Mouse (Mus musculus): ENCODE results near the gene Nod2. TPM values are rescaled to one million over a fixed set of nuclear protein-coding genes. Genes with fewer than 3 reads are reported as not detected.
"Not testable (repeated sequence)": the region's sequence is repeated elsewhere in the genome, so short reads cannot be mapped to it uniquely, and the experiment has no call there.

The Nod2 gene
- total RNA-seq, 4 experiments from 2014 or later, result 0.62 to 1.0 (median 0.84) TPM

DNA sequence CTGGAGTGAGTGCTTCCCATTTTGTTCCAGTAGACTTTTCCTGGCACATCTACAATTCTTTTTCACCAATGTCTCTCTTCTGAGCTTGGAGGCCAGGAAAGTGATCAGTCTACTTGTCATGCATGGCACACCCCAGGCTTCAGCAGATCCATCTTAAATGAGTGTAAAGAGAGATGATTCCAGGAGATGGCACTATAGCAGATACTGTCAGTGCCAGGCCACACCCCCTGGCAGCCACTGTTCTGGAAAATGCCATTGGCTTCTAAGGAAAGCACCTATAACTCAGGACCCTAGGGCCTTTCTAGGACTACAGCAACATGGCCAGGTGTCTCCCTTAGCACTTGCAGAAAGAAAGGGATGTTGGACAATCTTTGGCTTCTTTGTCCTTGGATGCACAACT, 16.0 kb upstream of the Nod2 start:
- no peak for DNase-seq (ENCODE audit: low spot score in 2 of 2)

- DNase-seq (ENCODE audit: low spot score in 2 of 2), result no peak
Observed at GRCm38 (mm10) chr8:88633343-88633765, 13.8 kb upstream of the Nod2 start.

GRCm38 (mm10) chr8:88635474-88636397, 11.4 kb upstream of the Nod2 start, which contains the start of gene Snx20:
TSS of gene Snx20 (minus strand) at chr8:88636128.
- no peak for DNase-seq (ENCODE audit: low spot score in 2 of 2)

DNA sequence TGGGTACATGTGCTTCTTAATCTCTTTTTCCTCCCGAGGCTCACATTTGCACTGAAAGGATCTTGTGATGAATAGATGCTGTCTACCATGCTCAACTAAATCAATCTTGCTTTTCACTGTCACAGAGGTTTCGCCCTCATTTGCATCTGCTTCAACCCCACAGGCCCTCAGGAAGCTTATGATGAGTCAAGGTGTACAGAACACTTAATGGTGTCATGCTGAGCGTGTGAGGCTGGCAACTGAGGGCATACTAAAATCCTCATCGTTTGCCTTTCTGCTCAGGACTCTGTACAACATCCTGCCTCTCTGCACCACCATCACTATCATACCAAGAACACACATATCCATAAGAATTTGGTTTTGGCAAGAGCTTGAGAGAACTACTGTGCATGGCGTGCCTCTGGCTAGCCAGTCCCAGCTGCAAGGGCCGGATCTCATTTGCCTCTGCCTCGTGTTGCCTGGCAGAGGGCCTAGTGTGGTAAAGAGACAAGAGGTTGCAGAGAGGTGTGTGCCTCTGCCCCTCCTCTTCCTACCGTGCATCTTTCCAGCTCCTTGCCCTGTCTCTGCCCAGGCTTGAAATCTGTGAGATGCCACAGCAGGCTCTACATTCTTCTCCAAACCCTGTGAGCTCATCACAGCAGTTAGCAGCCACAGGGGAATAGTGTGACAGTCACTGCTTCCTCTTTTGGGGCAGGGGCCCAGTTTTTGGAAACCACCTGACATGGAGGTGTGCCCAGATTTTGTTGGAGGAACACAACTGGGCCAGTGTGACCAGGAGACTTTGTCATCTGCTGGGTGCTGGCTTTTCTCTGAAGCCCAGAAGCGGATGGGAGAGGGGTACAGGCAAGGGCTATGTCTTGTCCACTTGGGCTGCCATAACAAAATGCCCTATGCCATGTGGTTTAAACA, 9.8 kb upstream of the Nod2 start:
- no peak for DNase-seq (ENCODE audit: low spot score in 2 of 2)

- no peak for DNase-seq (ENCODE audit: low spot score in 2 of 2)
Observed at GRCm38 (mm10) chr8:88638908-88639307, 8.2 kb upstream of the Nod2 start.

- no peak for DNase-seq (ENCODE audit: low spot score in 2 of 2)
Observed at GRCm38 (mm10) chr8:88642734-88643564, 4.2 kb upstream of the Nod2 start.

DNA sequence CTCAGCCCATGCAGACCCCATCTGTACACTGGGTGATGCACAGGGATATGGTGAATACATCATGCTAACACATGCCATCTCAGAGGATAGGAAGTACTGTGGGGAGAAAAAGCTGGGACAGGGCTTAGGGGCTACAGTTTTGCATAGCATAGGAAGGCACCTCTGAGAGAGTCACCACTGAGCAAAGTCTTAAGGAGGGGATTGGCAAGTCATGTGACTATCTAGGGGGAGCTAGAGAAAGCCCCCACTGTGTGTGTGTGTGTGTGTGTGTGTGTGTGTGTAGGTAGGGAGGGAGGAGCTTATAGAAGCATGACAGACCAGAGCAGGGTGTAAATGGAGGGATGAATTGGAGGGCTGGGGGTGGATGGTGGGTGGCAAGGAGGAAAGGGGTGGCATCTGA, 1.2 kb downstream of the Nod2 start:
- DNase-seq (ENCODE audit: low spot score in 2 of 2), result no peak

DNA sequence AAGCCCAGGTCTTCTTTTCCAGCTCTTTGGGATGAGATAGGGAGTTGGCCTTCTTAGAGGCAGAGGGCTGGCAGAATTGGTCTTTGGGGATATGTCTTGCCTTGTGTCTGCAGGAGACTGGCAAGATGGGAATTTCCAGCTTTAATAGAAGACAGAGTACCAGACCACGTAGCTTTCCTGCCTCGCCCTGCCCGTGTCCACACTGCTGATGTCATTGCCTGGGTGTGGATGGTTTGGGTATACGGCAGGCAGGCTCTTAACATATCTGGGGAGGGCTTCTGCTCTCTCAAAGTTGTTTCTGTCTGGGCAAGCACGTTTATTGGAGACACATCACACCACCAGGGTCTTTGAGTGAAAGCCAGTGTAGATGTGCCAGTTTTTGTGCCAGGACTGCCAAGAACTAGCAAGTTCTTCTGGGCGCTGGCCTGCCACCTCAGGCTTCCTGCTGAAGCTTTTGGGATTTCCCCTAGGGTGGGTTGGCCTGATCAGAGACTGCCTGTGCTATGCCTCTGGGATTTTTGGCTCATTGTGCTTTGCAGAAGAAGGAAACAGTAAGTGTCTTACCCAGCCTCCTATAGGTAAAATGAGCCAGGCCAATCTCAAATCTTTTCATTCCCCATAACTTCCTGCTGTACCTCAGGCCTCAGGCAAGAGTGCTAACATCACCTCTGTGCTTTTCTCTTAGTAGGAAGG, 3.0 kb downstream of the Nod2 start:
- no peak for DNase-seq (ENCODE audit: low spot score in 2 of 2)

- not testable (repeated sequence) for DNase-seq (ENCODE audit: low spot score in 2 of 2)
Observed at GRCm38 (mm10) chr8:88651122-88651521, 4.0 kb downstream of the Nod2 start.

GRCm38 (mm10) chr8:88655334-88655733, 8.2 kb downstream of the Nod2 start:
- DNase-seq (ENCODE audit: low spot score in 2 of 2), result peak in 1 of 2 experiments; percentile 66

GRCm38 (mm10) chr8:88659873-88660272, 12.8 kb downstream of the Nod2 start:
- no peak for DNase-seq (ENCODE audit: low spot score in 2 of 2)

DNA sequence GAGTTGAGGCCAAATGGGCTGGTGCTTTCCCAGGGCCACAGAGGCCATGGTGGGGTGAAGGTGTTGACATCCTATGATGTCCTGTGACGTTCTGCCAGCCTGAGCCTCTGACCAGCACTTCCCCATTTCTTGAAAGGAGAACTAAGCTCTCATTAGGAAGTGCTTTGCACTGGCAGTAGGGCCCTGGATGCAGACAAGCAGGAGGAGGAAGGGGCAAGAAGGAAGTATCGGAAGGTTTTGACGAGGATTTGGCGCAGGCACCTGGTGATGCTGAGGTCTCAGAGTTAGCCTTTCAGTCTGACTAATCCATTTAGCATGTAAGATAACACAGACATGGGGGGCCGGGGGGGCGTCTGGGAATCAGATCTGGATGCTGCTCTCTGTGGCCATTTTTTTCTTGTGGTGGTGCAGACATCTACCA, 15.3 kb downstream of the Nod2 start:
- DNase-seq (ENCODE audit: low spot score in 2 of 2), result no peak

- DNase-seq (ENCODE audit: low spot score in 2 of 2), result no peak
Observed at GRCm38 (mm10) chr8:88664121-88664520, 17.0 kb downstream of the Nod2 start.

- no peak for DNase-seq (ENCODE audit: low spot score in 2 of 2)
Observed at GRCm38 (mm10) chr8:88664947-88665346, 17.8 kb downstream of the Nod2 start.

GRCm38 (mm10) chr8:88666435-88666834, 19.3 kb downstream of the Nod2 start:
- DNase-seq (ENCODE audit: low spot score in 2 of 2), result no peak

GRCm38 (mm10) chr8:88668400-88669086, 21.4 kb downstream of the Nod2 start:
- peak in 1 of 2 experiments; percentile 44 for DNase-seq (ENCODE audit: low spot score in 2 of 2)

- no peak for DNase-seq (ENCODE audit: low spot score in 2 of 2)
Observed at GRCm38 (mm10) chr8:88670782-88671181, 23.7 kb downstream of the Nod2 start.

DNA sequence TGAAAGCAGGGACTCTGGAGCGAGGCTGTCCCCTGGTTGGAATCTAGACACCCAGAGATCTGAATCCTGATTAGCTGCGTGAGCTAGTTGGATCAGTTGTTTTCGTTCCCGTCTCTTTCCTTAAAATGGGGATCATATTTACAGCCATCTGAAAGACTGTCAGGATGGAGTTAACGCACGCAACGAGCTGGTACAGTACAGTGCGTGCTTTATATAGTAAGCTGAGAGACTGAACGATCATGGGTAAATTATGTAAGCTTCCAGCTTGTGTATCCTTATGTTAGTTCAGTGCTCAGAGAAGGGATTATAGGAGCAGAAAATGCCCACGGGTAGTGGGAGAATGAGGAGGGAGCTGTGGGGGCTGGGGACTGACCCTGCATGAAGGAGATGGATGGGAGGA, 24.5 kb downstream of the Nod2 start:
- no peak for DNase-seq (ENCODE audit: low spot score in 2 of 2)

- DNase-seq (ENCODE audit: low spot score in 2 of 2), result no peak
Observed at GRCm38 (mm10) chr8:88673859-88674258, 26.7 kb downstream of the Nod2 start.
